Mouse (Mus musculus): ENCODE results near the gene Ank3.

DNA sequence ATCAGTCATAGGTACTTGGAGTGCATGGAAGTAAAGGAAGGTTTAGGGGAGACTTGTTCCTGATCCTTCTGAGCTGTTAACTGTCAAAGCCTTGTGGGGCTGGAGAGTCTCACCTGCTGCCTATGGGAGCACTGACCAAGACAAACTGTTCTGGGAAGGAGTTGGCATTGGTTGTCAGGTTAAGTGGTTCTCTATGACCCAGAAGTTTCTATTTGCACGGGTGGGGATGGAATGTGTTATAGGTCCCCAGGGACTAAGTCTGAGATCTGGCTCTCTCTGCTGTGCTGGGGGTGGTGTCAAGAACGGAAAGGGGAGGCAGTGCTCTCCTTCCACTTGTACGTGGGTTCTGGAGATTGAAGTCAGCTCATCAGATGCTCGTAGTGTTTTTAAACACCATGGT, 6.9 kb downstream of the Ank3 start:
- TF ChIP-seq CTCF (IDR thresholded peaks at IDR 0.05; ENCODE audit: extremely low read depth, insufficient read length, insufficient replicate concordance, low read depth, low read length) (no peak), POLR2A (IDR thresholded peaks at IDR 0.05; ENCODE audit: low read depth, low read length) (no peak)
